9 mouse cellular contexts compared by ENCODE assay signal in the genomic region with DNA sequence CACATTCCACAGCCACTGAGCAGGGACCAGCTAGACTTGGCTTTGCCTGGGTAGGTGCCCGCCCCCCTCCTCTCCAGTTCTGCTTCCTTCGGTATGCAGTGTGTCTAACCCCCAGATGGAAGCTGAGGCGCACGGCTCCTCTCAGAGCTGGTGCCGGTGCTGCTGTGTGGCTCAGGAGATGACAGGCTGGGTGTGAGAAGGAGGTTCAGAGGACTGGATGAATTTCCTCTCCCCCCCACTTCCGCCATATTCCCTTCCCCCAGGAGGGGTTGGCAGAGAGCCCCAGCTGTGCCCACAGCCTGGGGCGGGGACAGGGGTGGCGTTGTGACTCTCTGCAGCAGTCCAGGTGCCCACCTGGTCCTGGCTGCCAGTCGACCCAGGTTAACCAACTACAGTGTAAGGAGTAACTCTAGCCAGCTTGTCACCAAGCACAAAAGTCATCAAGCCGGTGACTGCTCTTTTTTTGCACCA.
A peak's percentile ranks its signal among the peaks of the same experiment; 100 is the strongest.
DNase-seq lines count a peak whose midpoint lies in the region; ATAC-seq lines count a peak whose summit lies in the region.
"Had no signal": no experiment of that assay in that cellular context is flagged by ENCODE, and none has a peak within 500 bp of the region (broad histone marks: within the 10 kb centered on the region; RNA-seq: fewer than 3 reads in every experiment).

No protein-coding gene starts in this region.

- intact Hi-C loops in heart, postnatal 25 days (cut with DNase I) = no loop called here

- H3K27ac ChIP-seq in heart, embryonic 12.5 days (ENCODE audit: poor library complexity, severe bottlenecking) = no peak overlapping the region
- peak overlapping the region; percentile 66 for H3K27ac ChIP-seq in hindbrain, embryonic 12.5 days
- H3K27ac ChIP-seq in midbrain, embryonic 13.5 days = peak overlapping the region; percentile 84
- H3K27ac ChIP-seq: liver, embryonic 12.5 days had no signal

- no peak for ATAC-seq in heart, embryonic 12.5 days (ENCODE audit: insufficient number of reproducible peaks, low FRiP score)
- ATAC-seq in hindbrain, embryonic 12.5 days (ENCODE audit: low FRiP score) = peak; percentile 76
- ATAC-seq in midbrain, embryonic 13.5 days = peak; percentile 80
- ATAC-seq: liver, embryonic 12.5 days had no signal

- H3K27me3 ChIP-seq in heart, embryonic 12.5 days (replicated peaks) = no peaks in the 10 kb centered on the region
- no peaks in the 10 kb centered on the region for H3K27me3 ChIP-seq in hindbrain, embryonic 12.5 days
- H3K27me3 ChIP-seq in midbrain, embryonic 13.5 days = no peaks in the 10 kb centered on the region
- H3K27me3 ChIP-seq: liver, embryonic 12.5 days had no signal

- peak overlapping the region; percentile 29 for H3K4me2 ChIP-seq in heart, embryonic 12.5 days
- H3K4me2 ChIP-seq in hindbrain, embryonic 12.5 days (replicated peaks) = peak overlapping the region; percentile 41
- H3K4me2 ChIP-seq in midbrain, embryonic 13.5 days (replicated peaks) = peak overlapping the region; percentile 51
- H3K4me2 ChIP-seq: liver, embryonic 12.5 days had no signal

- 43% methylated on average over 10 of the region's 10 CpGs for WGBS in heart, embryonic 12.5 days
- 34% methylated on average over 10 of the region's 10 CpGs for WGBS in hindbrain, embryonic 12.5 days
- WGBS in midbrain, embryonic 13.5 days = 28% methylated on average over 10 of the region's 10 CpGs

- H3K9ac ChIP-seq in heart, embryonic 12.5 days = no peak overlapping the region
- H3K9ac ChIP-seq in hindbrain, embryonic 12.5 days = no peak overlapping the region; the same call in 1 of the 2 replicates
- peak overlapping the region; percentile 48 for H3K9ac ChIP-seq in midbrain, embryonic 13.5 days (replicated peaks)
- H3K9ac ChIP-seq: liver, embryonic 12.5 days had no signal

- H3K9me3 ChIP-seq in heart, embryonic 12.5 days (replicated peaks) = no peaks in the 10 kb centered on the region
- no peaks in the 10 kb centered on the region for H3K9me3 ChIP-seq in hindbrain, embryonic 12.5 days (replicated peaks)
- no peaks in the 10 kb centered on the region for H3K9me3 ChIP-seq in midbrain, embryonic 13.5 days
- H3K9me3 ChIP-seq: liver, embryonic 12.5 days had no signal

- no peak overlapping the region for H3K4me3 ChIP-seq in heart, embryonic 12.5 days
- H3K4me3 ChIP-seq in hindbrain, embryonic 12.5 days = no peak overlapping the region
- H3K4me3 ChIP-seq in midbrain, embryonic 13.5 days (replicated peaks) = peak overlapping the region; percentile 23
- H3K4me3 ChIP-seq: liver, embryonic 12.5 days had no signal

- H3K36me3 ChIP-seq in heart, embryonic 12.5 days = no peaks in the 10 kb centered on the region
- no peaks in the 10 kb centered on the region for H3K36me3 ChIP-seq in hindbrain, embryonic 12.5 days
- H3K36me3 ChIP-seq in midbrain, embryonic 13.5 days = no peaks in the 10 kb centered on the region
- H3K36me3 ChIP-seq: liver, embryonic 12.5 days had no signal

- H3K4me1 ChIP-seq in heart, embryonic 12.5 days (replicated peaks) = peaks cover 68% of the 10 kb centered on the region
- peaks cover 85% of the 10 kb centered on the region for H3K4me1 ChIP-seq in hindbrain, embryonic 12.5 days
- H3K4me1 ChIP-seq in midbrain, embryonic 13.5 days (replicated peaks) = peaks cover 90% of the 10 kb centered on the region
- H3K4me1 ChIP-seq: liver, embryonic 12.5 days had no signal

- no peak for DNase-seq in heart, postnatal 25 days (ENCODE audit: low spot score)
- DNase-seq in CD8-positive naive resting alpha-beta T cell, adult 2 months (ENCODE audit: low read depth in 2 of 2, low spot score in 2 of 2) = peak; percentile 63 to 73
- no peak for DNase-seq in adrenal gland, postnatal 36 days
- no peak for DNase-seq in layer of hippocampus, adult 9-10 months (ENCODE audit: low spot score)
- DNase-seq in adrenal gland, adult (ENCODE audit: inconsistent age in 2 of 2, low spot score in 1 of 2) = no peak

Comparison
In these comparisons a context has a peak if more than half of its experiments do, and no peak if none do; other contexts are left out.
1. DNase-seq: peak in CD8-positive naive resting alpha-beta T cell, adult 2 months (2 of 2); none in heart, postnatal 25 days (single experiment), adrenal gland, postnatal 36 days (0 of 2), layer of hippocampus, adult 9-10 months (single experiment) and adrenal gland, adult (0 of 2).
2. Peak in every context shown above with its lines, with median percentiles within 50 percentile points of each other: H3K4me2 ChIP-seq.